Mouse (Mus musculus): ENCODE data around the gene Lrrc51.

The Lrrc51 gene

GRCm38 (mm10) chr7:101880855-101881254 is 52.8 kb downstream of the Lrrc51 start:
- DNase-seq = no peak

GRCm38 (mm10) chr7:101875978-101876377 is 57.7 kb downstream of the Lrrc51 start:
- DNase-seq = no peak

GRCm38 (mm10) chr7:101871296-101871695 is 62.4 kb downstream of the Lrrc51 start:
- no peak for DNase-seq

DNA sequence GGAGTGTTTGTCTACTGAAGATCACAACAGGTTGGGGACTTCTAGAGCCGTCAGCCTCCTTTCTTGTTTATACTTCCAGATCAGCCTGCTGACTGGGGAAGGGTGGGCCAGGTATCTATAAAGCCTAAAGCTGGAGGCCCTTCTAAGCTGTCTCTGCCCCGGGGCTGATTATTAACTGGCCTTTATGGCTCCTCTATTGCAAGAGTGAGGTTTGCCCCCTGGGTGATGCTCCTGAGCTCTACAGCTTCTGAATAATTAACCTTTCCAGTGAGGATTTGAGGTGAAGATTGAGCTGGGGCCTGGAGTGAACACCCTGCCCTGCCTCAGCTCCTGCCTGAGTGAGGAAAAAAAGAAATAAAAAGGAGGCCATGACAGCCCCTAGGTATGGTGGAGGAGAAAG is 63.1 kb downstream of the Lrrc51 start, which contains the start of gene Folr1:
Gene Folr1 (minus strand): TSS at position 160 of the 400 bp plus-strand sequence.
- no peak for DNase-seq

GRCm38 (mm10) chr7:101869163-101869500 is 64.6 kb downstream of the Lrrc51 start:
- DNase-seq = no peak

DNA sequence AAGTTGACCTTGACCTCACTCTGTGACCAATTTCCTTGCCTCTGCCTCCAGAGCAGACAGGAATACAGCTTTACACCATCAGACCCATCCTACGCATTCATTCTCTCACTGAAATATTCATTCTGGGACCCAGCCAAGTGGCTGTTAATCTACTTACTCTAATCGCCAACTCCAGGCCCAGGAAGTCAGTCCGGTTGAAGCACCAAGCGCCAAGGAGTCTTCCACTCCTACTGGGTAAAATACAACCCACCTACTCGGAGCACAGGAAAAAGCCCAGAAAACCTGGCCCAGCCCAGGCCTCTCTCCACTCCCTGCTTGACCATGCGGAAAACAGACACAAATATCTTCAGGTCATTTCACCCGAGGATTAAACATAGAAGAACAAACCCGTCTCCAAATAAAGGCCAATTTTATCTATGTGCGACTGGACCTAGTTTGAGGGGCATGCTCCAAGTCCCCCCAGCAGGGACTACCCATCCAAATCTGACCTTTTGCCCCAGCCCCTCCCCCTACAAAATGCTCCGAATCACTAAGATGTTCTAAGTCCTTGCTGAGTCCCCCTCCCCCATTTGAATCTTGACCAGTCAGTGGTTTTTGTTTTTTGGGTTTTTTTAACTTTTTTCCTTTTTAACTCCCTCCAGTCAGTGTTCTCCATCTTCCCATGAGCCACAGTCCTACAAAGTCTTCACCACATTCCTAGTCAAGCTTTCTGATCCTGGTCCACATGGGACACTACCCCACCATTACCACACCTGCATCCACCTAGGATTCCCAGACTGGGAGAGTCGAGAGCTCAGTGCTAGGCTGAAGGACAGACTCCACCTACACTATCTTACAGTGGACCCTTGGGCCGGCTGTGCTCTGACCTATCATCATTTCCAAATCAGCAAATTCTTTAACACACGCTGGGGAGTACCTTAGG is 65.2 kb downstream of the Lrrc51 start:
- no peak for DNase-seq

- no peak for DNase-seq
Measured at GRCm38 (mm10) chr7:101867482-101867881, 66.2 kb downstream of the Lrrc51 start.

DNA sequence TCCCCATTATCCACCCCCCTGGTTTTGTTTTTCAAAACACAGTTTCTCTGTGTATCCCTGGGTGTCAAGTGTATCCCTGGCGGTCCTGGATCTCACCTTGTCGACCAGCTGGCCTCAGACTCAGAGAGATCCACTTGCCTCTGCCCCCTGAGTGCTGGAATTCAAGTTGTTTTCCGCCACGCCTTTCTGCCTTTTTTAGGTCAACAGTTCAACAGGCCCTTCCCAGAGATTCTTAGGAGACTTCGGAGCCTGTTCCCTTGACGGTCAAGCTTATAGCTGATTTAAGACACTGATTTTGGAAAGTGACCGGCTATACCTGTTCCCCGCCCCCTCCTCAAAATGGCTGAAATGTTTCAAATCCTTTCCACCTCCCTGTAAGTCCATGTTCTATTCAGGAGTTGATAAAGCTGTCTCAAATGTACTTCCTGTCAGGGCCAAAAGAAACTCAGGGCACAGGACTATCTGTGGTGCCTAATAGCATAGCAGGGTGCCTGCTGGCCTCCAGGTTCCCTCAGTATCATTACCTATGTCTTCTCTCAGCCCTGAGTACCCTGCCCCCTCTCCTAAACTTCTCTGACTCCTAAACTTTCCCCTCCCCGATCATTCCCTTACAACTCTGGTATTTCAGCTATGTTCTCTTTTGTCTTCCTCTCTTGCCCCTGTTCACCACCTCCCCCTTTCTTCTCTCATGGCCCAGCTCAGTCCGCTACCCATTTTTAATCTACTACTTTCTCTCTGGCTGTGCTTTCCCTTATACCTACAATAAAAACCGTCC is 67.0 kb downstream of the Lrrc51 start:
- DNase-seq = no peak

DNA sequence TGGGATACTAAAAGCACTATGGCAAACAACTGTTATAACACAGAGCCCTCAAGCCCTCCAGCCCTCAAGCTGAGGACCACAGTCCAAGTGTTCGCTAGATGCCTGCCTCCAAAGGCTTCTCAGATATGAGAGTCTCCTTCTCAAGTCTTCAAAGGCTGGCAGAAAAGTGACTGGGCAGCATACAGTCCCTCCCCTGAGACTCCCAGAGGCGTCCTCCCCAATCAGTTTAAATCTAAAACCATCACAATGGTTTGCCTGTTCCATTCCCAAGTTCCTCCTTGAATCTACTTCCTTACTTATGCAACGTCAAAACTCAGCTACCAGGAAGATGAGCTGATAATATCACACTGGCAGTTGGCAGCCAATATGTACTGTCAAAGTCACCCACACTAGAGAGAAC is 70.3 kb downstream of the Lrrc51 start, which contains the start of gene Anapc15:
Gene Anapc15 (plus strand): TSS at position 301 of the 400 bp plus-strand sequence.
- DNase-seq = no peak
